Mouse (Mus musculus) megakaryocyte progenitor cell, adult 5-6 weeks (primary cell): ENCODE data around the gene Gbp5. TPM values are rescaled to one million over a fixed set of nuclear protein-coding genes. Genes with fewer than 3 reads are reported as not detected.
"Not testable (repeated sequence)": the region's sequence is repeated elsewhere in the genome, so short reads cannot be mapped to it uniquely, and the experiment has no call there.

Source experiments
- ATAC-seq: replicated peaks from 2 replicates; pipeline ENCODE4 v1.8.0; 2016; ENCODE audit warnings: mild to moderate bottlenecking, moderate TSS enrichment, inconsistent platforms; ENCODE audit not compliant: poor library complexity
- total RNA-seq, 2 experiments: library from RNA; stranded (forward) in 1 of 2; stranded (reverse) in 1 of 2; fragments of 157-497, 149-512 nt in 1 of 2; fragments of 200-1000 nt in 1 of 2; gene quantifications; 2 replicates each; pipeline versions ENCODE4 v1.2.3 to v1.2.4; 2015 to 2017

The Gbp5 gene
- total RNA-seq, 2 experiments from 2014 or later = 4.4 to 6.8 TPM

GRCm38 (mm10) chr3:142535667-142536066 lies 41.9 kb downstream of the Gbp5 start:
- ATAC-seq = no peak

- no peak for ATAC-seq
These were observed 47.6 kb downstream of the Gbp5 start for GRCm38 (mm10) chr3:142541391-142541790.

GRCm38 (mm10) chr3:142542776-142543175 lies 49.0 kb downstream of the Gbp5 start:
- ATAC-seq = not testable (repeated sequence)

- ATAC-seq = peak; percentile 48
These were observed 52.9 kb downstream of the Gbp5 start for GRCm38 (mm10) chr3:142546690-142547089.

- no peak for ATAC-seq
These were observed 56.4 kb downstream of the Gbp5 start for GRCm38 (mm10) chr3:142550052-142550676.

GRCm38 (mm10) chr3:142554601-142555000 lies 60.8 kb downstream of the Gbp5 start:
- ATAC-seq = no peak

GRCm38 (mm10) chr3:142555623-142556022 lies 61.8 kb downstream of the Gbp5 start:
- ATAC-seq = no peak

GRCm38 (mm10) chr3:142559632-142560228 lies 66.0 kb downstream of the Gbp5 start, which contains the start of gene Gbp3:
TSS of gene Gbp3 (plus strand) at chr3:142560026.
- ATAC-seq = peak; percentile 7

GRCm38 (mm10) chr3:142560296-142560948 lies 66.6 kb downstream of the Gbp5 start:
- peak; percentile 95 for ATAC-seq

- ATAC-seq = peak; percentile 4; the same call in 1 of the 2 replicates
These were observed 67.4 kb downstream of the Gbp5 start for GRCm38 (mm10) chr3:142561045-142561646.

GRCm38 (mm10) chr3:142561666-142562065 lies 67.9 kb downstream of the Gbp5 start:
- ATAC-seq = peak; percentile 26; the same call in 1 of the 2 replicates

- not testable (repeated sequence) for ATAC-seq
These were observed 73.7 kb downstream of the Gbp5 start for GRCm38 (mm10) chr3:142567490-142567889.

- no peak for ATAC-seq
These were observed 77.0 kb downstream of the Gbp5 start for GRCm38 (mm10) chr3:142570738-142571137.

Other genes starting within 250 kb of the Gbp5 start
- gene Pdlim5, start 98.3 kb upstream of the Gbp5 start, total RNA-seq (2015) = 16.3 and 20.2 TPM in 2 replicates
- 11.5 and 16.7 TPM in 2 replicates for gene Pdlim5, start 98.3 kb upstream of the Gbp5 start, total RNA-seq (2017)
- 25.5 and 25.6 TPM in 2 replicates for gene Gbp7, start 36.4 kb downstream of the Gbp5 start, total RNA-seq (2015)
- 22.4 and 27.9 TPM in 2 replicates for gene Gbp7, start 36.4 kb downstream of the Gbp5 start, total RNA-seq (2017)
- gene Gbp3, start 66.0 kb downstream of the Gbp5 start, total RNA-seq (2015) = 38.6 and 48.9 TPM in 2 replicates
- 68.1 and 72.0 TPM in 2 replicates for gene Gbp3, start 66.0 kb downstream of the Gbp5 start, total RNA-seq (2017)
- not detected in 2 replicates for gene Gbp2b, start 100.9 kb downstream of the Gbp5 start, total RNA-seq (2015)
- not detected in 2 replicates for gene Gbp2b, start 100.9 kb downstream of the Gbp5 start, total RNA-seq (2017)
- gene Gbp2, start 126.6 kb downstream of the Gbp5 start, total RNA-seq (2015) = 5.0 and 7.6 TPM in 2 replicates
- gene Gbp2, start 126.6 kb downstream of the Gbp5 start, total RNA-seq (2017) = 9.1 and 9.8 TPM in 2 replicates
- gene Kyat3, start 207.1 kb downstream of the Gbp5 start, total RNA-seq (2015) = 21.5 and 32.4 TPM in 2 replicates
- gene Kyat3, start 207.1 kb downstream of the Gbp5 start, total RNA-seq (2017) = 33.1 and 37.1 TPM in 2 replicates